Mouse (Mus musculus) CH12.LX (cell line): ENCODE measurements at regions not wholly inside any gene's neighbourhood (a gene's known extent, or its start where the extent isn't known, plus 50 kb on each side); places are given as distances from the start of the nearest gene placed in this dataset.
A peak's percentile ranks its signal among the peaks of the same experiment; 100 is the strongest.

ENCODE experiments used
- CTCF ChIP-seq, 2 experiments: IDR thresholded peaks in 1 of 2; conservative IDR thresholded peaks in 1 of 2; 2 replicates each; pipeline ENCODE4 v1.5.1; 2011 to 2012; ENCODE audit warnings: low read depth in 2 of 2, low read length in 2 of 2, improper control_type of control experiment in 1 of 2, inconsistent platforms in 1 of 2, mild to moderate bottlenecking in 1 of 2, moderate library complexity in 1 of 2
- EP300 ChIP-seq: IDR thresholded peaks from 2 replicates; pipeline ENCODE4 v1.6.1; 2011; ENCODE audit warnings: low read length, improper control_type of control experiment
- GABPA ChIP-seq: IDR thresholded peaks from 2 replicates; pipeline ENCODE4 v1.6.1; 2012; ENCODE audit warnings: low read depth, low read length, improper control_type of control experiment, inconsistent platforms; ENCODE audit not compliant: insufficient replicate concordance
- MAX ChIP-seq: IDR thresholded peaks from 2 replicates; pipeline ENCODE4 v1.6.1; 2011; ENCODE audit warnings: low read length, improper control_type of control experiment
- MEF2A ChIP-seq: IDR thresholded peaks from 2 replicates; pipeline ENCODE4 v1.6.1; 2014; ENCODE audit warnings: low read depth, mild to moderate bottlenecking, inconsistent platforms, low read length, improper control_type of control experiment, borderline replicate concordance
- MXI1 ChIP-seq: IDR thresholded peaks from 2 replicates; pipeline ENCODE4 v1.6.1; 2011; ENCODE audit warnings: mild to moderate bottlenecking, low read depth, low read length, improper control_type of control experiment
- MYC ChIP-seq: IDR thresholded peaks from 2 replicates; pipeline ENCODE4 v1.6.1; 2011; ENCODE audit warnings: low read depth, mild to moderate bottlenecking, improper control_type of control experiment, low read length
- NRF1 ChIP-seq: IDR thresholded peaks from 2 replicates; pipeline ENCODE4 v1.6.1; 2014; ENCODE audit warnings: low read depth, mild to moderate bottlenecking, inconsistent platforms, low read length, improper control_type of control experiment, moderate library complexity
- POLR2A ChIP-seq: IDR thresholded peaks from 2 replicates; pipeline ENCODE4 v1.6.1; 2011; ENCODE audit warnings: low read depth, mild to moderate bottlenecking, improper control_type of control experiment, low read length
- POLR2AphosphoS2 ChIP-seq: IDR thresholded peaks from 2 replicates; pipeline ENCODE4 v1.6.1; 2011; ENCODE audit warnings: low read depth, low read length, improper control_type of control experiment
- SMC3 ChIP-seq: IDR thresholded peaks from 2 replicates; pipeline ENCODE4 v1.6.1; 2011; ENCODE audit warnings: low read depth, low read length, improper control_type of control experiment
- ZKSCAN1 ChIP-seq: IDR thresholded peaks from 2 replicates; pipeline ENCODE4 v1.6.1; 2012; ENCODE audit warnings: low read depth, inconsistent platforms, low read length, improper control_type of control experiment, borderline replicate concordance
- ZMIZ1 ChIP-seq: IDR thresholded peaks from 2 replicates; pipeline ENCODE4 v1.6.1; 2012; ENCODE audit warnings: low read depth, mild to moderate bottlenecking, inconsistent platforms, low read length, improper control_type of control experiment

DNA sequence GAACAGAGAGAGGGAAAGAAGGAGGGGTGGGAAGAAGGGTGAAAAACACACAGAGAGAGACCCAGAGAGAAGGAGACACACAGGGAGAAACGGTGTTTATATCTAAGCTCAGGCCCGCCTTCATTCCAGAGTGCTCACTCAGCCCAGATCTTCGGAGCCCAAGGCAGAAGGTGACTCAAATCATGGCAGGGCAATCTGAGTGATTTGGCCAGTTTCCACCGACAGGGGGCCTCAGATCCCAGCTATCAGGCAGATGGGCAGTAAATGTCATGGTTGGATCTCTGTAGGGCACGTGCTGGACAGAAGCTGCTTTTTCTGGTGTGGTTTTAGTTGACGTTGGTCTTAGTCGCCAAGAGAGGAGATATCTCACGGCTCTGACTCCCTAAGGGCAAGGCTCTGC lies 57.6 kb upstream of the Sept5 start:
- TF ChIP-seq EP300, result no peak
- TF ChIP-seq ZKSCAN1, result no peak
- TF ChIP-seq CTCF (conservative IDR thresholded peaks at IDR 0.05 in 1 of 2, IDR thresholded peaks at IDR 0.05 in 1 of 2; ENCODE audit: low read depth in 2 of 2, low read length in 2 of 2), result peak; percentile 22 to 60; a peak in 2 of 4 replicates
- TF ChIP-seq POLR2A, result no peak
- TF ChIP-seq SMC3, result peak; percentile 16
- TF ChIP-seq GABPA, result no peak
- TF ChIP-seq MYC, result no peak
- no peak for TF ChIP-seq NRF1
- no peak for TF ChIP-seq MEF2A
- TF ChIP-seq MXI1, result no peak
- TF ChIP-seq ZMIZ1, result no peak
- TF ChIP-seq MAX, result no peak
- TF ChIP-seq POLR2AphosphoS2, result no peak
